Mouse (Mus musculus): Measurements from ENCODE around the gene Otof.

The Otof gene

GRCm38 (mm10) chr5:30423572-30424244 lies 38.0 kb downstream of the Otof start:
- DNase-seq (ENCODE audit: low read depth), result peak; percentile 11

GRCm38 (mm10) chr5:30423121-30423520 lies 38.6 kb downstream of the Otof start:
- no peak for DNase-seq (ENCODE audit: low read depth)

DNA sequence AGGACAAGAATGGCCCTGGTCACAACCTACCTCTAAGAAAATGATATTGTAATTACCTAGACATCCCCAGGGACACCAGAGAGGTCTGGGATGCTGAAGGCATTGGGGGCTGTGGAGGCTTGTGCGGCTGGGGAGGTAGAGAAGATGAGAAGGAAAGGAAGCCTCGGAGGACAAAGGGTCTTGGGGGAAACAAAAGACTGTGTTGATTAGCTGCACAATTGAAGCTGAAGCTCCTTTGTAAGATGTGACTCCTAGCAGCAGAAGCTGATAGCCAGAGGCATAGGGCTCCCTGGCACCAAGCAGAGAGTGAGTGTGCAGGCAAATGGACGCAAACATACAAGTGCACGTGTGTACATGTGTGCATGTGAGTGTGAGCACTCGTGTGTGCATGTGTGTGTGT lies 45.1 kb downstream of the Otof start:
- DNase-seq (ENCODE audit: low read depth), result no peak

- no peak for DNase-seq (ENCODE audit: low read depth)
Measured at GRCm38 (mm10) chr5:30415876-30416275, 45.9 kb downstream of the Otof start.

- no peak for DNase-seq (ENCODE audit: low read depth)
Measured at GRCm38 (mm10) chr5:30415381-30415780, 46.4 kb downstream of the Otof start.

DNA sequence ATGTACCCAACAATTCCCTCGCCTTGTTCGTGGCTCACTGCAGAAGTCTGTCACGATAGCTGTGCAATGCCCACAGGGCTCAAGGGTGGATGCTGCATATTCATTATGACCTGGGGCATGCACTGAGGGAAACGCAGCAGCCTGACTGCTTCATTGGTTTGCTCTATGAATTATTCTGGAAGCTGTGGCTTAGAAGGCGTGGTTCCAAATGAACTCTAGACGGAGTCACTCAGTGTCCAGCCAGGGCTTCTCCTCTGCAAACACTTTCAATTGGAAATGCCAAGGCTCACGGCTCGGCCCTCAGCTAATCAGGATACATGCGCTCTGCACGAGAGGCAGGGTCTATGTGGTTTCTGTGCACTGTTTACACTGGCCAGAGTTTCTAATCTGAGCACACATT lies 50.2 kb downstream of the Otof start:
- no peak for DNase-seq (ENCODE audit: low read depth)

DNA sequence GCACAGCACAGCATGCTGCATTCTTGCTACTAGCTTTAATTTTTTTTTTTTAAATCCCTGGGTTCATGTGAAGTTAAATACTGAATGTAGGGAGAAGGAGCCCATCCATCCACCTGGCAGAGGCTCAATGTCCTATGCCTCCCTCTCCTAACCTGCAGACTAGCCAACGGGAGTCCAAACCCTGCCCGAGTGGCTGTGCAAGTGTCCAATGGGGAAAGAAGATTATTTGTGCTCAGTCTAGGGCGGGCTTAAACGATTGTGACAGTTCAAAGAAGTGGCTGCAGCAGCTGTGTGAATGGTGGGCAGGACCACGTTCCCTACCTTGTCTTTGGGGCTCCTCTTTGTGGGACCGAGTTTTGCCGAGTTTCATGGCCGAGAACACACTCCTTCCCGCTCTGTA lies 54.9 kb downstream of the Otof start:
- DNase-seq (ENCODE audit: low read depth), result no peak

DNA sequence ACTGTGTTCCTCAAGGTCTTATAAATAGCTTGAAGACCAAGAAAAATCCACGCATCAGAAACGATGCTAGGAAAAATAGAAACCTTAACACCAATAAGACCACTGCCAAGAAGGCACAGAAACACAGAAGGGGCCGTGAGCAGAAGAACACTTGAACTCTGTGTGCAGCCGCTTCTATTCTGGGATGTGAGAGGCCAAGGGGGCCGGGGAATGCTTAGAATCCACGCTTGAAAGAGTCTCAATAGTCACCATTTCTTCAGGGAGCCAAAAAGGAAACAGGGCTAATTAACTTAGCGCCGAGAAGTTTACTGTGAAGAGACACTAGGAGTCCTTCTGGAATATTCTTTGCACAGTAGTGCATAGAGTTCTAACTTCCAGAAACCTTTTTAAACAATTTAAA lies 60.6 kb downstream of the Otof start:
- DNase-seq (ENCODE audit: low read depth), result no peak

GRCm38 (mm10) chr5:30400521-30400920 lies 61.2 kb downstream of the Otof start:
- DNase-seq (ENCODE audit: low read depth), result no peak

- peak; percentile 24 for DNase-seq (ENCODE audit: low read depth)
Measured at GRCm38 (mm10) chr5:30391473-30391872, 70.3 kb downstream of the Otof start.

DNA sequence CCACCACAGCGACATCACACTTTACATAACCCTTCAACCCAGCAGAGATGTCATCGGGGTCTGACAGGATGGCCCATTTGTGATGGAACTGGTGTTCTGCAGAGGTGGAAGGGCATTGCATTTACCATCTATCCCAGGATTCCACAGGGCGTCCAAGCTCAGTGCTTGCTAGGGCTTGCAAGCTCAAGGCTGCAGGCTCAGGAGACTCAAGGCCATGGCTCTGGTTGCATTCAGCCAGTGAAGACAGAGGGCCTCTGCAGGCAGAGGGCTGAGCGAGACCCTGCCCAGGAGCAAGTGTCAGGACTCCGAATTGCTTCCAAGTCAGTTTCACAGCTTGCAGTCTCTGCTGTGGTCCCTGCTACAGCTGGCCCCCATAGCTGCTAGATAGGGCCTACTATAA lies 71.9 kb downstream of the Otof start:
- DNase-seq (ENCODE audit: low read depth), result no peak

DNA sequence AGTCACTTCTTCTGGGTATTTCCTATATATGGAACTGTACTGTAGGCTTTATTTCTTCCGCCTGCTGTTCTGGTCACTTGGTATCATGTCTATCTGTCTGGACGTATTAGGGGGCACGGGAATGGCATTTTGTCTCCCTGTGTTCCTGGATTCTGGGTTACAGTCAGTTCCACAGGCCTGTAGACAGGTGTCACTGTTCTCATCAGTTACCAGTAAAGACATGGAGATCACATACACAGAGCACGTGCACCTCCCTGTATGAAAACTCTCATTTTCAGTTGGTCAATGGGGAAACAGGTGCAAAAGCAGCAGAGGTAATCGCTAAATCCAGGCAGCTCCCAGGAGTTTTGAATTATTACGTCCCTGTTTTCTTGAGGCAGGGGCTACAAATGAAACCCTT lies 74.0 kb downstream of the Otof start:
- no peak for DNase-seq (ENCODE audit: low read depth)

GRCm38 (mm10) chr5:30382876-30383275 lies 78.9 kb downstream of the Otof start:
- DNase-seq (ENCODE audit: low read depth), result no peak

DNA sequence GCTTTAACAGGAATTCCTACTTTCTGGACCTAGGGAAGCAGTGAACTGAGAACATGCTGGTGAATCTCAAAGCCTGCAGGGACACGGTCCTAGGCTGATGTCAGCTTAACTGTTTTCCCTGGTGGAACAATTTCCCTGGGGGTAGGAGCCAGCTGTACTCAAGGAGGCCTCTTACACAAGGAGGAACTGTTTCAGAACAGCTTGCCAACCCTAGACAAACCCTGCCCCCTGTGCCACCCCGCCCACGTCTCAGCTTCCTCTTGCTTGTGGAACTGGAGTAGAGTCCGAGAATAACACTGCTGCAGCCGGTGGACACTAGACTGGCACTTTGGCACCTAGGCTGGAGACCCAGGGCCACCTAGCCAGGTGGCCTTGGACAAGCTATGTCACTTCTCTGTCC lies 92.3 kb downstream of the Otof start:
- no peak for DNase-seq (ENCODE audit: low read depth)

GRCm38 (mm10) chr5:30367405-30367804 lies 94.3 kb downstream of the Otof start:
- no peak for DNase-seq (ENCODE audit: low read depth)

DNA sequence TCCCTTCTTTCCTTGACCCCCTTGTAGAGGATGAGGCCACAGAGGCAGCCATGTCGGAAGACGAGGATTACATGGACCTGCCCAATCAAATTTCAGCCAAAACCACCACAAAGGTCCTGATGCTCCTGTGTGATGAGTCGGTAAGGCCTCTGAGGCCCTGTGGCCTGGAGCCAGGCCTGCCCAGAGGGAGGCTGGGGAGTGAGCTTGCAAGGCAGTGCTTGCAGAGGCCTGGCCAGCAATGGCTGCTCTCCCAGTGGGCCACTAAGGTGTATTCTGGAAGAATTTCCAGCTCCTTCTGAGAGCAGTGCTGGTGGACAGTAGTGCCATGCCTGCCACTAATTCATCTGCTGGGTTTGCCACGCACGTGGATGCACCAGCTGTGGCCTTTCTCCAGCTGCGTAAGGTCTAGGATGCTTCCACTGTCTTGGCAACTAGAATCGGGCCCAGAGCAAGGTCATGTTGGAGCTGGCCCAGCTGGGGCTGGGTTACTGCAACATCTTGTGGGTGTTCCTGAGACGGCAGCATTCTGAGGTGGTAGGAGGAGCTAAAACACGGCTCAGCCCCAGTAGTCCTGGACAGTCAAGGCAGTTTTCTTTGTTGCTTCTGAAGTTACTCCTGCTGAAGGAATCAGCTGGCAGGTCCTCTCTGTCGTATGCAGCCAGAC lies 103.2 kb downstream of the Otof start:
- DNase-seq (ENCODE audit: low read depth), result no peak

DNA sequence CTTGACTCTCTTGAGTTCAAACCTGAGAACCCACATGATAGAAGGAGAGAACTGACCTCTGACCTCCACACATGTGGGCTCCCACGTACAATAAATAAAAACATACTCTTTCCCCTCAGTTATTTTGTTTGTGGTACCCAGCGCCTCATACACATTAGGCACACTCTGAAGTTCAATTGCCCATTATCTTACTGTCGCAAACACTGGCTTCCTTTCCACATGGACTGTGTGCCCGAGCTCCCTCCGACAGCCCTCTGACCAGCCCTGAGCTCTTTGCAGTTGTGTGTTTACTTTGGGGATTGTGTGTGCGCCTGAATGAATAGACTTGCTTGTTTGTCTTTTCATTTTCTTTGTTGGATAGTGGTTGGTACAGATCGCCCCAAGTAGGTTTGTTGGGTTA lies 105.1 kb downstream of the Otof start:
- DNase-seq (ENCODE audit: low read depth), result no peak

DNA sequence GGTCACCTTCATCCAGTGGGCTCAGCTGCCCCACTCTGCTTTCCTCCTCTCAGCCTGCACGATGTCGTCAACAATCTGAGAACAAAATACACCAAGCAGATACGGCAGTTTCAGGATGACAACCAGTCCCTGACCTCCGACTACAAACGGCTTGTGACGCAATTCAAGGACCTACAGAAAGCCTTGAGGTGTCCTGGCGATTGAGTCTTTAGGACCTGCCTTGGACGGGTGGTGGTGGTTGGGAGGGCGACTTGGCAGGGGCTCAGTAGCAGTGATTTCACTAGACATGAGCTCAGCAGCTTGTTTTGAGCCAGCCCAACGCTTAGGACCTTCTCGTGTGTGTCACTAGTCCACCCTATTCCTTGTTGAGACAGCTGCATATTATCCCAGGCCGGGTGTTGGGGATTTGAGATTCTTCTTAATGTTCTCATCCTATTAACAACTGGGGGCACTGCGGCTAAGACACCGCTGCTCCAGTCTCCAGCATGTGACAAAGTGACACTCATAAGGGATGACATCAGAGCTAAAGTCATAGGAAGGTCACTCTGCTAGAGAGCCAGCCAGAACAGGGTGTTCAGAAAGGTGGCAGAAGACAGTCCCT lies 106.1 kb downstream of the Otof start:
- DNase-seq (ENCODE audit: low read depth), result no peak

DNA sequence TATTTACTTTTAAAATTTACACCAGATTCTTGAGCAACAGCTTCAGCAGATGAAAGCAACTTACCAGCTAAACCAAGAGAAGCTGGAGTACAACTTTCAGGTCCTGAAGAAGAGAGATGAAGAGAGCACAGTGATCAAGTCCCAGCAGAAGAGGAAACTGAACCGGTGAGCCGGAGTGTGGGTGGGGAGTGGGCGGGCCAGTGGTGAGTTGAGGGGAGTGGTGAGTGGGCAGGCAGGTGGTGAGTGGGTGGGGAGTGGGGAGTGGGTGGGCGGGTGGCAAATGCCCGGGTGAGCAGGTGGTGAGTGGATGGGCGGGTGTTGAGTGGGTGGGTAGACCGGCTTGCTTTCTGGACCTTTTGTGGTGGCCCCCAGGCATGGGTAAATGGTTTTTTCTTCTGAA lies 106.6 kb downstream of the Otof start:
- DNase-seq (ENCODE audit: low read depth), result no peak

GRCm38 (mm10) chr5:30353605-30354004 lies 108.1 kb downstream of the Otof start:
- DNase-seq (ENCODE audit: low read depth), result no peak

- no peak for DNase-seq (ENCODE audit: low read depth)
Measured at GRCm38 (mm10) chr5:30343886-30344285, 117.8 kb downstream of the Otof start.

DNA sequence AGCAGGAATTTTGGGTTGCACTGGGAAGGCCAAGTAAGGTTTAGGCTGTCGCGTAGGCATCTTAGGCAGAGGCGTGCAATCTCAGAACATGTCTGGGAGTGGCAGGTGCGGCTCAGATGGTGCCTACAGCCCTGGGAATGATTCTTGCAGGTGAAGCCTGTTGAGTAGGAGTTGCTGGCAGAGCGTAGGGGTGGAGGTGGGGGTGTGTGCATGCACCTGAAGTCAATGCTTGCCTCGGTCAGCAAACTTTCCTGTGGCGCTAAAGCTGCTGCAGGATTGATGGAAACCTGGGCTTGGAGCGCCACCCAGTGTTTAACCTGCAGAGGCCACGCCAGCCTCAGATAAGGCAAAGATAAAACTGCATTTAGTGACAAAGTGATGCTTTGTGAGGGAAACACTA lies 118.6 kb downstream of the Otof start:
- peak; percentile 40 for DNase-seq (ENCODE audit: low read depth)

DNA sequence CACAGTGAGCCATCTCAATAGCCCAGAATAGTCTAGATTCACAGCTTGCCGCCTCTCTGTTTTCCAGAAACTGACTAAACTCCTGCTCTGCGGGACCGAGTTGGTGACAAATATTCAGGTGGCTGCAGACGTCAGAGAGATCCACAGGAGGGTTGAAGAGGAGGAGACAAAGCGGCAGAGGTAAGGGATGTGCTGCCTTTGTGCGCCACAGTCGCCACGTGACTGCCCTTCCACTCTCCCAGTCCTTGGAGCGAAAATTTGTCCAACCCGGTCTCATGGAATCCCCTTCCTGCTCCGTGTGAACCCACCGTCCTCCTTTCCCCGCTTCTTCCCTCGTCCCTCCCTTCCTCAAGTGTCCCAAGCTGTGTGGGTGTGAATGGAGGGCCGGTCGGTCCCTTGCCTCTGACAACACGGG lies 119.1 kb downstream of the Otof start:
- no peak for DNase-seq (ENCODE audit: low read depth)

All from c-Kit-positive CD71-positive TER-119-negative erythroid progenitor cells, embryonic 14.5 days (primary cell).